Mouse (Mus musculus): Measurements from ENCODE around the gene Pld2. TPM values are rescaled to one million over a fixed set of nuclear protein-coding genes. Genes with fewer than 3 reads are reported as not detected.
"Not testable (repeated sequence)": the region's sequence is repeated elsewhere in the genome, so short reads cannot be mapped to it uniquely, and the experiment has no call there.

The Pld2 gene
- polyA plus RNA-seq, 1 experiment from 2014 or later = 6.5 TPM

- ATAC-seq = not testable (repeated sequence)
Measured at GRCm38 (mm10) chr11:70531065-70531464, 8.8 kb upstream of the Pld2 start.

GRCm38 (mm10) chr11:70532839-70533238 lies 7.0 kb upstream of the Pld2 start, which contains the start of gene Gm40193:
Gene Gm40193 (minus strand): TSS chr11:70532939.
- Histone ChIP-seq H3K4me1 (replicated peaks) (no peaks in the 10 kb centered on the region), H3K4me3 (replicated peaks) (no peak within 1 kb of the TSS), H3K9me3 (no peaks in the 10 kb centered on the region), H3K4me2 (replicated peaks) (no peak within 1 kb of the TSS), H3K27me3 (peaks cover 5% of the 10 kb centered on the region; the same call in 1 of the 2 replicates), H3K27ac (no peak within 1 kb of the TSS), H3K9ac (replicated peaks) (no peak within 1 kb of the TSS), H3K36me3 (peaks cover 15% of the 10 kb centered on the region)
- no peak for ATAC-seq
- WGBS = 77% methylated on average over 6 of the region's 6 CpGs

More at GRCm38 (mm10) chr11:70531065-70531464, 8.8 kb upstream of the Pld2 start:
- peaks cover 13% of the 10 kb centered on the region for H3K4me1 ChIP-seq (replicated peaks)
- H3K36me3 ChIP-seq = peaks cover 31% of the 10 kb centered on the region
- H3K4me2 ChIP-seq (replicated peaks); H3K9me3 ChIP-seq; H3K27me3 ChIP-seq; H3K9ac ChIP-seq (replicated peaks); H3K4me3 ChIP-seq (replicated peaks); H3K27ac ChIP-seq: not testable (repeated sequence)
- WGBS = 82% methylated on average over 2 of the region's 2 CpGs

GRCm38 (mm10) chr11:70539423-70539822 lies 441 bp upstream of the Pld2 start:
- 17% methylated on average over 9 of the region's 9 CpGs for WGBS
- Histone ChIP-seq H3K4me3 (replicated peaks) (peak overlapping the region; percentile 54), H3K4me2 (replicated peaks) (peak overlapping the region; percentile 77), H3K27ac (no peak overlapping the region), H3K9me3 (no peaks in the 10 kb centered on the region), H3K9ac (replicated peaks) (peak overlapping the region; percentile 66; the same call in 1 of the 2 replicates), H3K36me3 (no peaks in the 10 kb centered on the region), H3K4me1 (replicated peaks) (peaks cover 10% of the 10 kb centered on the region), H3K27me3 (peaks cover 37% of the 10 kb centered on the region)
- no peak for ATAC-seq

GRCm38 (mm10) chr11:70540928-70541327 lies 1.1 kb downstream of the Pld2 start:
- H3K4me2 ChIP-seq (replicated peaks) = peak overlapping the region; percentile 77
- ATAC-seq = no peak
- no peaks in the 10 kb centered on the region for H3K9me3 ChIP-seq
- peak overlapping the region; percentile 54; the same call in 1 of the 2 replicates for H3K4me3 ChIP-seq (replicated peaks)
- 90% methylated on average over 7 of the region's 7 CpGs for WGBS
- no peak overlapping the region; the same call in 1 of the 2 replicates for H3K9ac ChIP-seq (replicated peaks)
- no peaks in the 10 kb centered on the region for H3K36me3 ChIP-seq
- no peak overlapping the region for H3K27ac ChIP-seq
- peaks cover 10% of the 10 kb centered on the region for H3K4me1 ChIP-seq (replicated peaks)
- peaks cover 37% of the 10 kb centered on the region for H3K27me3 ChIP-seq

- no peak overlapping the region for H3K27ac ChIP-seq
- H3K4me3 ChIP-seq (replicated peaks) = no peak overlapping the region
- no peaks in the 10 kb centered on the region for H3K36me3 ChIP-seq
- H3K9me3 ChIP-seq = no peaks in the 10 kb centered on the region
- peaks cover 10% of the 10 kb centered on the region for H3K4me1 ChIP-seq (replicated peaks)
- 77% methylated on average over 5 of the region's 5 CpGs for WGBS
- peaks cover 37% of the 10 kb centered on the region for H3K27me3 ChIP-seq
- no peak for ATAC-seq
- no peak overlapping the region for H3K4me2 ChIP-seq (replicated peaks)
- H3K9ac ChIP-seq (replicated peaks) = no peak overlapping the region
Measured at GRCm38 (mm10) chr11:70541415-70541814, 1.6 kb downstream of the Pld2 start.

GRCm38 (mm10) chr11:70544496-70544895 lies 4.6 kb downstream of the Pld2 start:
- Histone ChIP-seq H3K27me3 (peaks cover 22% of the 10 kb centered on the region), H3K4me3 (replicated peaks) (no peak overlapping the region), H3K27ac (no peak overlapping the region), H3K4me1 (replicated peaks) (peaks cover 10% of the 10 kb centered on the region), H3K9ac (replicated peaks) (no peak overlapping the region), H3K36me3 (no peaks in the 10 kb centered on the region), H3K4me2 (replicated peaks) (no peak overlapping the region), H3K9me3 (no peaks in the 10 kb centered on the region)
- no peak for ATAC-seq
- 71% methylated on average over 7 of the region's 7 CpGs for WGBS

- Histone ChIP-seq H3K9me3 (no peaks in the 10 kb centered on the region), H3K4me2 (replicated peaks) (no peak overlapping the region), H3K36me3 (no peaks in the 10 kb centered on the region), H3K9ac (replicated peaks) (no peak overlapping the region), H3K4me1 (replicated peaks) (no peaks in the 10 kb centered on the region), H3K4me3 (replicated peaks) (no peak overlapping the region), H3K27ac (no peak overlapping the region), H3K27me3 (no peaks in the 10 kb centered on the region)
- 93% methylated on average over 8 of the region's 8 CpGs for WGBS
- ATAC-seq = no peak
Measured at GRCm38 (mm10) chr11:70551526-70551925, 11.7 kb downstream of the Pld2 start.

GRCm38 (mm10) chr11:70553940-70554339 lies 14.1 kb downstream of the Pld2 start:
- no peak overlapping the region for H3K9ac ChIP-seq (replicated peaks)
- no peak overlapping the region for H3K4me3 ChIP-seq (replicated peaks)
- WGBS = 36% methylated on average over 7 of the region's 7 CpGs
- H3K4me2 ChIP-seq (replicated peaks) = no peak overlapping the region
- H3K27ac ChIP-seq = no peak overlapping the region
- no peaks in the 10 kb centered on the region for H3K27me3 ChIP-seq
- no peaks in the 10 kb centered on the region for H3K36me3 ChIP-seq
- no peaks in the 10 kb centered on the region for H3K4me1 ChIP-seq (replicated peaks)
- ATAC-seq = no peak
- H3K9me3 ChIP-seq = no peaks in the 10 kb centered on the region

- Histone ChIP-seq H3K9ac (replicated peaks) (no peak overlapping the region), H3K4me2 (replicated peaks) (no peak overlapping the region), H3K36me3 (no peaks in the 10 kb centered on the region), H3K27ac (no peak overlapping the region), H3K9me3 (no peaks in the 10 kb centered on the region), H3K4me1 (replicated peaks) (peaks cover 8% of the 10 kb centered on the region), H3K27me3 (no peaks in the 10 kb centered on the region), H3K4me3 (replicated peaks) (no peak overlapping the region)
- no peak for ATAC-seq
- WGBS = 89% methylated on average over 9 of the region's 9 CpGs
Measured at GRCm38 (mm10) chr11:70557545-70557944, 17.7 kb downstream of the Pld2 start.

GRCm38 (mm10) chr11:70561937-70562286 lies 22.0 kb downstream of the Pld2 start:
- Histone ChIP-seq H3K36me3 (no peaks in the 10 kb centered on the region), H3K9me3 (no peaks in the 10 kb centered on the region), H3K27me3 (no peaks in the 10 kb centered on the region), H3K9ac (replicated peaks) (peak overlapping the region; percentile 94), H3K4me3 (replicated peaks) (peak overlapping the region; percentile 92), H3K4me1 (replicated peaks) (peaks cover 45% of the 10 kb centered on the region), H3K27ac (peak overlapping the region; percentile 86), H3K4me2 (replicated peaks) (peak overlapping the region; percentile 95)
- no peak for ATAC-seq
- WGBS = 3% methylated on average over 2 of the region's 2 CpGs

GRCm38 (mm10) chr11:70562287-70562994 lies 22.6 kb downstream of the Pld2 start, which contains the start of gene Mink1:
Gene Mink1 (plus strand): TSS chr11:70562881.
- Histone ChIP-seq H3K27me3 (no peaks in the 10 kb centered on the region), H3K4me2 (replicated peaks) (peak within 1 kb of the TSS; percentile 95), H3K27ac (peak within 1 kb of the TSS; percentile 86), H3K4me1 (replicated peaks) (peaks cover 50% of the 10 kb centered on the region), H3K36me3 (no peaks in the 10 kb centered on the region), H3K9ac (replicated peaks) (peak within 1 kb of the TSS; percentile 94), H3K4me3 (replicated peaks) (peak within 1 kb of the TSS; percentile 92), H3K9me3 (no peaks in the 10 kb centered on the region)
- WGBS = 0% methylated on average over 23 of the region's 57 CpGs
- ATAC-seq = peak; percentile 94

GRCm38 (mm10) chr11:70562995-70563469 lies 23.2 kb downstream of the Pld2 start:
- Histone ChIP-seq H3K4me1 (replicated peaks) (peaks cover 50% of the 10 kb centered on the region), H3K4me3 (replicated peaks) (peak overlapping the region; percentile 92), H3K9me3 (no peaks in the 10 kb centered on the region), H3K36me3 (no peaks in the 10 kb centered on the region), H3K27ac (peak overlapping the region; percentile 86), H3K27me3 (no peaks in the 10 kb centered on the region), H3K9ac (replicated peaks) (peak overlapping the region; percentile 94), H3K4me2 (replicated peaks) (peak overlapping the region; percentile 95)
- ATAC-seq = peak; percentile 55; the same call in 1 of the 2 replicates
- WGBS = 0% methylated on average over 25 of the region's 31 CpGs

All from midbrain, embryonic 13.5 days (tissue).